Mouse (Mus musculus): ENCODE measurements around the gene Avp. TPM values are rescaled to one million over a fixed set of nuclear protein-coding genes. Genes with fewer than 3 reads are reported as not detected.

Avp gene
- polyA plus RNA-seq, 1 experiment from 2014 or later: 23.5 TPM

- Histone ChIP-seq H3K9me3 (ENCODE audit: control insufficient read depth, low read length) (no peaks in the 10 kb centered on the region), H3K27me3 (replicated peaks; ENCODE audit: control insufficient read depth, insufficient read depth, low read length) (no peaks in the 10 kb centered on the region), H3K36me3 (ENCODE audit: control insufficient read depth, insufficient read depth) (peaks cover 26% of the 10 kb centered on the region), H3K4me2 (ENCODE audit: low read length) (no peak overlapping the region), H3K4me1 (replicated peaks; ENCODE audit: control insufficient read depth, insufficient read depth, low read length) (no peaks in the 10 kb centered on the region), H3K9ac (replicated peaks; ENCODE audit: low read depth, low read length) (no peak overlapping the region), H3K27ac (ENCODE audit: low read length) (no peak overlapping the region), H3K4me3 (replicated peaks; ENCODE audit: low read length) (no peak overlapping the region)
- WGBS: 91% methylated on average over 6 of the region's 6 CpGs
- ATAC-seq: no peak
These were observed 47.3 kb downstream of the Avp start for GRCm38 (mm10) chr2:130535017-130535416.

- H3K27me3 ChIP-seq (replicated peaks; ENCODE audit: control insufficient read depth, insufficient read depth, low read length): no peaks in the 10 kb centered on the region
- H3K36me3 ChIP-seq (ENCODE audit: control insufficient read depth, insufficient read depth): peaks cover 16% of the 10 kb centered on the region
- H3K9me3 ChIP-seq (ENCODE audit: control insufficient read depth, low read length): no peaks in the 10 kb centered on the region
- ATAC-seq: no peak
- H3K9ac ChIP-seq (replicated peaks; ENCODE audit: low read depth, low read length): no peak overlapping the region
- no peak overlapping the region for H3K4me2 ChIP-seq (ENCODE audit: low read length)
- H3K27ac ChIP-seq (ENCODE audit: low read length): no peak overlapping the region
- no peaks in the 10 kb centered on the region for H3K4me1 ChIP-seq (replicated peaks; ENCODE audit: control insufficient read depth, insufficient read depth, low read length)
- WGBS: 95% methylated on average over 2 of the region's 2 CpGs
- H3K4me3 ChIP-seq (replicated peaks; ENCODE audit: low read length): no peak overlapping the region
These were observed 50.2 kb downstream of the Avp start for GRCm38 (mm10) chr2:130532201-130532600.

Small RNA genes within 50 kb of the gene (microRNA-seq; reads per million reads assigned to microRNA genes)
- not detected for gene Gm23876

Other genes starting within 250 kb of the Avp start
- 18.1 and 19.0 TPM in 2 replicates for gene Cpxm1, start 185.0 kb downstream of the Avp start, polyA plus RNA-seq (2015; fragmentation: Nextera tagmentation; extraction: Ambion mirVana)
- not detected in 2 replicates for gene Gm28372, start 177.3 kb downstream of the Avp start, polyA plus RNA-seq (2015; fragmentation: Nextera tagmentation; extraction: Ambion mirVana)
- gene 1700020A23Rik, start 177.3 kb downstream of the Avp start, polyA plus RNA-seq (2015; fragmentation: Nextera tagmentation; extraction: Ambion mirVana): 0.73 and 0.86 TPM in 2 replicates
- 0.27 TPM in 1 of 2 replicates, not detected in the other for gene Tmem239, start 176.1 kb downstream of the Avp start, polyA plus RNA-seq (2015; fragmentation: Nextera tagmentation; extraction: Ambion mirVana)
- gene Vps16, start 158.2 kb downstream of the Avp start, polyA plus RNA-seq (2015; fragmentation: Nextera tagmentation; extraction: Ambion mirVana): 134 and 138 TPM in 2 replicates
- 17.3 and 17.8 TPM in 2 replicates for gene Pced1a, start 157.9 kb downstream of the Avp start, polyA plus RNA-seq (2015; fragmentation: Nextera tagmentation; extraction: Ambion mirVana)
- 152 and 160 TPM in 2 replicates for gene Ptpra, start 132.3 kb downstream of the Avp start, polyA plus RNA-seq (2015; fragmentation: Nextera tagmentation; extraction: Ambion mirVana)
- gene Mrps26, start 18.8 kb downstream of the Avp start, polyA plus RNA-seq (2015; fragmentation: Nextera tagmentation; extraction: Ambion mirVana): 76.3 and 86.2 TPM in 2 replicates
- 2.4 TPM in 1 of 2 replicates, not detected in the other for gene Oxt, start 6.4 kb downstream of the Avp start, polyA plus RNA-seq (2015; fragmentation: Nextera tagmentation; extraction: Ambion mirVana)
- gene Fastkd5, start 47.5 kb upstream of the Avp start, polyA plus RNA-seq (2015; fragmentation: Nextera tagmentation; extraction: Ambion mirVana): 12.5 and 17.2 TPM in 2 replicates
- gene Ubox5, start 47.5 kb upstream of the Avp start, polyA plus RNA-seq (2015; fragmentation: Nextera tagmentation; extraction: Ambion mirVana): 13.7 and 14.7 TPM in 2 replicates
- 8.4 and 11.3 TPM in 2 replicates for gene Lzts3, start 60.2 kb upstream of the Avp start, polyA plus RNA-seq (2015; fragmentation: Nextera tagmentation; extraction: Ambion mirVana)
- gene Ddrgk1, start 82.1 kb upstream of the Avp start, polyA plus RNA-seq (2015; fragmentation: Nextera tagmentation; extraction: Ambion mirVana): 57.1 and 62.3 TPM in 2 replicates
- gene Itpa, start 85.1 kb upstream of the Avp start, polyA plus RNA-seq (2015; fragmentation: Nextera tagmentation; extraction: Ambion mirVana): 117 and 124 TPM in 2 replicates
- gene Slc4a11, start 115.0 kb upstream of the Avp start, polyA plus RNA-seq (2015; fragmentation: Nextera tagmentation; extraction: Ambion mirVana): 0.86 and 1.8 TPM in 2 replicates